Mouse (Mus musculus) MEL (cell line): ENCODE results near the gene Vps11.

Experiments
- CTCF ChIP-seq, 3 experiments: IDR thresholded peaks in 2 of 3; conservative IDR thresholded peaks in 1 of 3; 2 replicates each; pipeline ENCODE4 v1.5.1; 2011 to 2012; ENCODE audit warnings: low read length in 3 of 3, low read depth in 2 of 3, mild to moderate bottlenecking in 2 of 3, improper control_type of control experiment in 1 of 3, inconsistent platforms in 1 of 3, mixed read lengths in 1 of 3, moderate library complexity in 1 of 3; ENCODE audit not compliant: control insufficient read depth in 1 of 3, insufficient read depth in 1 of 3, poor library complexity in 1 of 3, severe bottlenecking in 1 of 3
- ELF1 ChIP-seq: IDR thresholded peaks from 2 replicates; pipeline ENCODE4 v1.6.1; 2014; ENCODE audit warnings: low read depth, mild to moderate bottlenecking, inconsistent platforms, low read length, improper control_type of control experiment, moderate library complexity
- EP300 ChIP-seq, 2 experiments: IDR thresholded peaks; 2 replicates each; pipeline ENCODE4 v1.6.1; 2011; ENCODE audit warnings: improper control_type of control experiment in 2 of 2, low read length in 2 of 2, low read depth in 1 of 2, mild to moderate bottlenecking in 1 of 2
- ETS1 ChIP-seq: IDR thresholded peaks from 2 replicates; pipeline ENCODE4 v1.6.1; 2012; ENCODE audit warnings: low read depth, mild to moderate bottlenecking, inconsistent platforms, low read length, improper control_type of control experiment, moderate library complexity
- GATA1 ChIP-seq: IDR thresholded peaks from 2 replicates; pipeline ENCODE4 v1.6.1; 2011; ENCODE audit warnings: low read depth, low read length, improper control_type of control experiment
- MAFK ChIP-seq: IDR thresholded peaks from 2 replicates; pipeline ENCODE4 v1.6.1; 2011; ENCODE audit warnings: low read depth, mild to moderate bottlenecking, low read length, improper control_type of control experiment, borderline replicate concordance
- MYC ChIP-seq: IDR thresholded peaks from 2 replicates; pipeline ENCODE4 v1.6.1; 2011; ENCODE audit warnings: low read depth, mild to moderate bottlenecking, low read length, improper control_type of control experiment, moderate library complexity
- NRF1 ChIP-seq: IDR thresholded peaks from 2 replicates; pipeline ENCODE4 v1.6.1; 2014; ENCODE audit warnings: low read depth, mild to moderate bottlenecking, inconsistent platforms, low read length, improper control_type of control experiment, moderate library complexity; ENCODE audit not compliant: poor library complexity, insufficient read depth, severe bottlenecking
- POLR2A ChIP-seq, 2 experiments: IDR thresholded peaks; 2 replicates each; pipeline ENCODE4 v1.6.1; 2011 to 2012; ENCODE audit warnings: low read length in 2 of 2, mild to moderate bottlenecking in 2 of 2, control low read depth in 1 of 2, improper control_type of control experiment in 1 of 2, low read depth in 1 of 2, moderate library complexity in 1 of 2; ENCODE audit not compliant: control insufficient read depth in 1 of 2, insufficient read depth in 1 of 2, poor library complexity in 1 of 2
- SMC3 ChIP-seq: IDR thresholded peaks from 2 replicates; pipeline ENCODE4 v1.6.1; 2011; ENCODE audit warnings: low read depth, low read length, improper control_type of control experiment
- TCF12 ChIP-seq: IDR thresholded peaks from 2 replicates; pipeline ENCODE4 v1.6.1; 2014; ENCODE audit warnings: low read depth, mild to moderate bottlenecking, inconsistent platforms, low read length, improper control_type of control experiment, moderate library complexity
- ZC3H11A ChIP-seq: IDR thresholded peaks from 2 replicates; pipeline ENCODE4 v1.6.1; 2012; ENCODE audit warnings: low read depth, mild to moderate bottlenecking, inconsistent platforms, low read length, improper control_type of control experiment

GRCm38 (mm10) chr9:44336093-44336406 lies 25.4 kb downstream of the Vps11 start:
- TF ChIP-seq ETS1 (no peak), EP300 (IDR thresholded peaks at IDR 0.05; ENCODE audit: low read depth in 1 of 2, low read length in 2 of 2) (no peak), POLR2A (IDR thresholded peaks at IDR 0.05; ENCODE audit: control insufficient read depth in 1 of 2, insufficient read depth in 1 of 2, low read depth in 1 of 2, low read length in 2 of 2, poor library complexity in 1 of 2) (no peak; a peak in 1 of 4 replicates), ELF1 (no peak), SMC3 (no peak), GATA1 (no peak), CTCF (IDR thresholded peaks at IDR 0.05 in 2 of 3, conservative IDR thresholded peaks at IDR 0.05 in 1 of 3; ENCODE audit: control insufficient read depth in 1 of 3, insufficient read depth in 1 of 3, low read depth in 2 of 3, low read length in 3 of 3, poor library complexity in 1 of 3, severe bottlenecking in 1 of 3) (no peak), NRF1 (no peak), TCF12 (no peak), ZC3H11A (no peak), MAFK (no peak), MYC (peak; percentile 51; the same call in 1 of the 2 replicates)
